Mouse (Mus musculus): Measurements from ENCODE around the gene Npdc1. TPM values are rescaled to one million over a fixed set of nuclear protein-coding genes. Genes with fewer than 3 reads are reported as not detected.

Gene Npdc1
- 405 and 457 TPM in 2 replicates for polyA plus RNA-seq (2015; fragmentation: Nextera tagmentation; extraction: Ambion mirVana)

GRCm38 (mm10) chr2:25399051-25399450, at the start of gene Npdc1:
Gene Npdc1, plus strand, starts transcription at chr2:25399351.

GRCm38 (mm10) chr2:25356208-25357079, 42.7 kb upstream of the Npdc1 start, which contains the start of gene Dpp7:
Gene Dpp7, minus strand, starts transcription at chr2:25356359.

GRCm38 (mm10) chr2:25365091-25365761, 33.9 kb upstream of the Npdc1 start, which contains the start of gene Uap1l1:
Gene Uap1l1, minus strand, starts transcription at chr2:25365682.

GRCm38 (mm10) chr2:25371764-25372643, 27.1 kb upstream of the Npdc1 start, which contains the start of gene Sapcd2:
Gene Sapcd2, plus strand, starts transcription at chr2:25372321.

GRCm38 (mm10) chr2:25395721-25396596, 3.2 kb upstream of the Npdc1 start, which contains the start of gene Entpd2:
Gene Entpd2, plus strand, starts transcription at chr2:25395874.

GRCm38 (mm10) chr2:25422587-25423410, 23.6 kb downstream of the Npdc1 start, which contains the start of gene Fut7:
Gene Fut7, plus strand, starts transcription at chr2:25423267.

GRCm38 (mm10) chr2:25428442-25429236, 29.5 kb downstream of the Npdc1 start, which contains the start of gene Abca2:
Gene Abca2, plus strand, starts transcription at chr2:25428703.

GRCm38 (mm10) chr2:25456205-25456953, 57.2 kb downstream of the Npdc1 start, which contains the start of gene Clic3:
Gene Clic3, plus strand, starts transcription at chr2:25456838.

Small RNAs within 50 kb of the gene (microRNA-seq; reads per million reads assigned to microRNA genes)
- gene Mir3087 = 2.0 reads per million

Other genes with a start within 250 kb of the Npdc1 start
- gene Nrarp, start 218.6 kb upstream of the Npdc1 start, polyA plus RNA-seq (2015; fragmentation: Nextera tagmentation; extraction: Ambion mirVana) = 15.8 TPM in 2 replicates
- 1.7 and 2.2 TPM in 2 replicates for gene Tor4a, start 202.5 kb upstream of the Npdc1 start, polyA plus RNA-seq (2015; fragmentation: Nextera tagmentation; extraction: Ambion mirVana)
- 73.6 and 78.9 TPM in 2 replicates for gene Nelfb, start 187.9 kb upstream of the Npdc1 start, polyA plus RNA-seq (2015; fragmentation: Nextera tagmentation; extraction: Ambion mirVana)
- 0.12 TPM in 1 of 2 replicates, not detected in the other for gene Stpg3, start 184.7 kb upstream of the Npdc1 start, polyA plus RNA-seq (2015; fragmentation: Nextera tagmentation; extraction: Ambion mirVana)
- 0.53 TPM in 1 of 2 replicates, not detected in the other for gene Fam166a, start 180.6 kb upstream of the Npdc1 start, polyA plus RNA-seq (2015; fragmentation: Nextera tagmentation; extraction: Ambion mirVana)
- 538 and 555 TPM in 2 replicates for gene Tubb4b, start 174.6 kb upstream of the Npdc1 start, polyA plus RNA-seq (2015; fragmentation: Nextera tagmentation; extraction: Ambion mirVana)
- not detected in 2 replicates for gene Slc34a3, start 165.0 kb upstream of the Npdc1 start, polyA plus RNA-seq (2015; fragmentation: Nextera tagmentation; extraction: Ambion mirVana)
- not detected in 2 replicates for gene Rnf224, start 162.6 kb upstream of the Npdc1 start, polyA plus RNA-seq (2015; fragmentation: Nextera tagmentation; extraction: Ambion mirVana)
- 233 and 275 TPM in 2 replicates for gene Rnf208, start 157.1 kb upstream of the Npdc1 start, polyA plus RNA-seq (2015; fragmentation: Nextera tagmentation; extraction: Ambion mirVana)
- 0.18 TPM in 1 of 2 replicates, not detected in the other for gene Cysrt1, start 156.9 kb upstream of the Npdc1 start, polyA plus RNA-seq (2015; fragmentation: Nextera tagmentation; extraction: Ambion mirVana)
- gene AL732309.1, start 152.5 kb upstream of the Npdc1 start, polyA plus RNA-seq (2015; fragmentation: Nextera tagmentation; extraction: Ambion mirVana) = 2.6 and 3.2 TPM in 2 replicates
- 23.8 and 25.9 TPM in 2 replicates for gene Tmem203, start 143.9 kb upstream of the Npdc1 start, polyA plus RNA-seq (2015; fragmentation: Nextera tagmentation; extraction: Ambion mirVana)
- 15.4 and 16.4 TPM in 2 replicates for gene Tprn, start 136.7 kb upstream of the Npdc1 start, polyA plus RNA-seq (2015; fragmentation: Nextera tagmentation; extraction: Ambion mirVana)
- 166 and 169 TPM in 2 replicates for gene Ssna1, start 126.9 kb upstream of the Npdc1 start, polyA plus RNA-seq (2015; fragmentation: Nextera tagmentation; extraction: Ambion mirVana)
- 86.3 and 90.8 TPM in 2 replicates for gene Anapc2, start 126.9 kb upstream of the Npdc1 start, polyA plus RNA-seq (2015; fragmentation: Nextera tagmentation; extraction: Ambion mirVana)
- gene Tmem210, start 111.2 kb upstream of the Npdc1 start, polyA plus RNA-seq (2015; fragmentation: Nextera tagmentation; extraction: Ambion mirVana) = 0.34 TPM in 1 of 2 replicates, not detected in the other
- 0.13 and 0.38 TPM in 2 replicates for gene Lrrc26, start 109.4 kb upstream of the Npdc1 start, polyA plus RNA-seq (2015; fragmentation: Nextera tagmentation; extraction: Ambion mirVana)
- 89.6 and 112 TPM in 2 replicates for gene Grin1, start 80.2 kb upstream of the Npdc1 start, polyA plus RNA-seq (2015; fragmentation: Nextera tagmentation; extraction: Ambion mirVana)
- gene Man1b1, start 67.0 kb upstream of the Npdc1 start, polyA plus RNA-seq (2015; fragmentation: Nextera tagmentation; extraction: Ambion mirVana) = 46.6 and 48.4 TPM in 2 replicates
- 20.6 and 20.9 TPM in 2 replicates for gene Dpp7, start 43.0 kb upstream of the Npdc1 start, polyA plus RNA-seq (2015; fragmentation: Nextera tagmentation; extraction: Ambion mirVana)
- 19.7 and 22.7 TPM in 2 replicates for gene Uap1l1, start 33.7 kb upstream of the Npdc1 start, polyA plus RNA-seq (2015; fragmentation: Nextera tagmentation; extraction: Ambion mirVana)
- gene Sapcd2, start 27.0 kb upstream of the Npdc1 start, polyA plus RNA-seq (2015; fragmentation: Nextera tagmentation; extraction: Ambion mirVana) = 16.8 and 18.2 TPM in 2 replicates
- 15.6 and 17.4 TPM in 2 replicates for gene Entpd2, start 3.5 kb upstream of the Npdc1 start, polyA plus RNA-seq (2015; fragmentation: Nextera tagmentation; extraction: Ambion mirVana)
- gene Fut7, start 23.9 kb downstream of the Npdc1 start, polyA plus RNA-seq (2015; fragmentation: Nextera tagmentation; extraction: Ambion mirVana) = 0.30 and 0.41 TPM in 2 replicates
- 11.5 and 17.0 TPM in 2 replicates for gene Abca2, start 29.4 kb downstream of the Npdc1 start, polyA plus RNA-seq (2015; fragmentation: Nextera tagmentation; extraction: Ambion mirVana)
- gene Clic3, start 57.5 kb downstream of the Npdc1 start, polyA plus RNA-seq (2015; fragmentation: Nextera tagmentation; extraction: Ambion mirVana) = 1.3 and 1.8 TPM in 2 replicates
- 131 and 140 TPM in 2 replicates for gene Paxx, start 61.7 kb downstream of the Npdc1 start, polyA plus RNA-seq (2015; fragmentation: Nextera tagmentation; extraction: Ambion mirVana)
- 1,109 and 2,669 TPM in 2 replicates for gene Ptgds, start 70.7 kb downstream of the Npdc1 start, polyA plus RNA-seq (2015; fragmentation: Nextera tagmentation; extraction: Ambion mirVana)
- gene Lcn12, start 94.6 kb downstream of the Npdc1 start, polyA plus RNA-seq (2015; fragmentation: Nextera tagmentation; extraction: Ambion mirVana) = not detected in 2 replicates
- gene Fbxw5, start 101.4 kb downstream of the Npdc1 start, polyA plus RNA-seq (2015; fragmentation: Nextera tagmentation; extraction: Ambion mirVana) = 103 and 115 TPM in 2 replicates
- gene C8g, start 102.4 kb downstream of the Npdc1 start, polyA plus RNA-seq (2015; fragmentation: Nextera tagmentation; extraction: Ambion mirVana) = 6.2 TPM in 2 replicates
- gene Traf2, start 147.6 kb downstream of the Npdc1 start, polyA plus RNA-seq (2015; fragmentation: Nextera tagmentation; extraction: Ambion mirVana) = 11.9 and 12.1 TPM in 2 replicates
- gene Edf1, start 158.5 kb downstream of the Npdc1 start, polyA plus RNA-seq (2015; fragmentation: Nextera tagmentation; extraction: Ambion mirVana) = 403 and 421 TPM in 2 replicates
- gene Mamdc4, start 175.5 kb downstream of the Npdc1 start, polyA plus RNA-seq (2015; fragmentation: Nextera tagmentation; extraction: Ambion mirVana) = 1.0 and 3.1 TPM in 2 replicates
- 251 and 258 TPM in 2 replicates for gene Phpt1, start 175.9 kb downstream of the Npdc1 start, polyA plus RNA-seq (2015; fragmentation: Nextera tagmentation; extraction: Ambion mirVana)
- 20.4 and 21.5 TPM in 2 replicates for gene Ajm1, start 182.4 kb downstream of the Npdc1 start, polyA plus RNA-seq (2015; fragmentation: Nextera tagmentation; extraction: Ambion mirVana)
- 56.5 and 61.3 TPM in 2 replicates for gene Rabl6, start 209.2 kb downstream of the Npdc1 start, polyA plus RNA-seq (2015; fragmentation: Nextera tagmentation; extraction: Ambion mirVana)
- gene Ccdc183, start 218.3 kb downstream of the Npdc1 start, polyA plus RNA-seq (2015; fragmentation: Nextera tagmentation; extraction: Ambion mirVana) = 0.45 and 0.50 TPM in 2 replicates
- gene Tmem141, start 222.7 kb downstream of the Npdc1 start, polyA plus RNA-seq (2015; fragmentation: Nextera tagmentation; extraction: Ambion mirVana) = 63.4 and 65.7 TPM in 2 replicates
- 13.4 and 13.6 TPM in 2 replicates for gene Fcna, start 228.7 kb downstream of the Npdc1 start, polyA plus RNA-seq (2015; fragmentation: Nextera tagmentation; extraction: Ambion mirVana)

Data from neural tube, postnatal 0 days (tissue).